Mouse (Mus musculus) testis, adult 2 months (tissue): ENCODE results near the gene Tbkbp1. TPM values are rescaled to one million over a fixed set of nuclear protein-coding genes. Genes with fewer than 3 reads are reported as not detected.

Source experiments
- H3K27ac ChIP-seq: fragments of 200-500 bp; 2 replicates; pipeline ENCODE4 v1.5.1; 2012; ENCODE audit warnings: low read depth, low read length; ENCODE audit not compliant: control insufficient read depth, insufficient read depth
- H3K27me3 ChIP-seq: fragments of 200-500 bp; 2 replicates; pipeline ENCODE4 v1.6.1; 2012; ENCODE audit warnings: mild to moderate bottlenecking, low read length, moderate library complexity; ENCODE audit not compliant: control insufficient read depth, insufficient read depth
- H3K36me3 ChIP-seq: fragments of 200-500 bp; 2 replicates; pipeline ENCODE4 v1.6.1; 2012; ENCODE audit warnings: mild to moderate bottlenecking, low read length; ENCODE audit not compliant: control insufficient read depth, insufficient read depth
- H3K4me1 ChIP-seq: fragments of 200-500 bp; 2 replicates; pipeline ENCODE4 v1.6.1; 2012; ENCODE audit warnings: low read length; ENCODE audit not compliant: control insufficient read depth, insufficient read depth
- H3K4me3 ChIP-seq: fragments of 200-500 bp; 2 replicates; pipeline ENCODE4 v1.5.1; 2012; ENCODE audit warnings: low read depth, mild to moderate bottlenecking, low read length, moderate library complexity, mixed read lengths; ENCODE audit not compliant: control insufficient read depth
- CTCF ChIP-seq: fragments of 200-500 bp; IDR thresholded peaks from 2 replicates; pipeline ENCODE4 v1.5.1; 2012; ENCODE audit warnings: low read depth, mild to moderate bottlenecking, inconsistent platforms, low read length, moderate library complexity; ENCODE audit not compliant: control insufficient read depth, insufficient read depth, insufficient replicate concordance
- POLR2A ChIP-seq: fragments of 200-500 bp; IDR thresholded peaks from 2 replicates; pipeline ENCODE4 v1.6.1; 2012; ENCODE audit warnings: low read depth, mild to moderate bottlenecking, inconsistent platforms, low read length, moderate library complexity; ENCODE audit not compliant: control insufficient read depth
- polyA plus RNA-seq: library from polyadenylated mRNA; depleted of rRNA; stranded (reverse); fragments of >200 nt; gene quantifications from 2 replicates; pipeline ENCODE4 v1.2.3, GENCODE M21; 2012; rRNA removed

Tbkbp1 gene
- polyA plus RNA-seq, 1 experiment = 2.7 TPM

- TF ChIP-seq CTCF (no peak), POLR2A (no peak)
- Histone ChIP-seq H3K27me3 (no peaks in the 10 kb centered on the region), H3K27ac (no peak overlapping the region), H3K4me3 (peak overlapping the region; percentile 28), H3K4me1 (peaks cover 5% of the 10 kb centered on the region), H3K36me3 (no peaks in the 10 kb centered on the region)
These were observed 52.5 kb downstream of the Tbkbp1 start for GRCm38 (mm10) chr11:97098791-97099190.

GRCm38 (mm10) chr11:97094600-97094999, 56.7 kb downstream of the Tbkbp1 start:
- TF ChIP-seq CTCF (no peak), POLR2A (no peak)
- Histone ChIP-seq H3K36me3 (no peaks in the 10 kb centered on the region), H3K4me1 (peaks cover 5% of the 10 kb centered on the region), H3K27ac (no peak overlapping the region), H3K4me3 (no peak overlapping the region), H3K27me3 (no peaks in the 10 kb centered on the region)

- Histone ChIP-seq H3K36me3 (no peaks in the 10 kb centered on the region), H3K4me1 (no peaks in the 10 kb centered on the region), H3K4me3 (no peak overlapping the region), H3K27me3 (no peaks in the 10 kb centered on the region), H3K27ac (no peak overlapping the region)
- TF ChIP-seq POLR2A (no peak), CTCF (no peak)
These were observed 64.9 kb downstream of the Tbkbp1 start for GRCm38 (mm10) chr11:97086365-97086764.

Other genes with a start within 250 kb of the Tbkbp1 start
- gene Cdk5rap3, start 235.0 kb downstream of the Tbkbp1 start, polyA plus RNA-seq = 75.0 and 77.8 TPM in 2 replicates
- 2.1 and 4.0 TPM in 2 replicates for gene Prr15l, start 223.4 kb downstream of the Tbkbp1 start, polyA plus RNA-seq
- gene Pnpo, start 207.5 kb downstream of the Tbkbp1 start, polyA plus RNA-seq = 3.8 and 5.4 TPM in 2 replicates
- 16.4 and 17.9 TPM in 2 replicates for gene Sp2, start 168.5 kb downstream of the Tbkbp1 start, polyA plus RNA-seq
- 0.22 and 0.32 TPM in 2 replicates for gene Sp6, start 138.1 kb downstream of the Tbkbp1 start, polyA plus RNA-seq
- gene Scrn2, start 121.6 kb downstream of the Tbkbp1 start, polyA plus RNA-seq = 8.9 and 9.4 TPM in 2 replicates
- gene Lrrc46, start 110.1 kb downstream of the Tbkbp1 start, polyA plus RNA-seq = 795 and 824 TPM in 2 replicates
- gene Mrpl10, start 109.9 kb downstream of the Tbkbp1 start, polyA plus RNA-seq = 41.7 and 47.6 TPM in 2 replicates
- gene Osbpl7, start 100.9 kb downstream of the Tbkbp1 start, polyA plus RNA-seq = 75.7 and 82.3 TPM in 2 replicates
- 0.14 and 0.22 TPM in 2 replicates for gene Tbx21, start 36.2 kb downstream of the Tbkbp1 start, polyA plus RNA-seq
- 37.5 and 40.3 TPM in 2 replicates for gene Kpnb1, start 36.4 kb upstream of the Tbkbp1 start, polyA plus RNA-seq
- 43.5 and 50.1 TPM in 2 replicates for gene Npepps, start 129.1 kb upstream of the Tbkbp1 start, polyA plus RNA-seq
- gene Mrpl45, start 164.2 kb upstream of the Tbkbp1 start, polyA plus RNA-seq = 8.7 and 9.0 TPM in 2 replicates
- gene Gpr179, start 200.6 kb upstream of the Tbkbp1 start, polyA plus RNA-seq = 0.95 and 0.97 TPM in 2 replicates
- gene Socs7, start 211.1 kb upstream of the Tbkbp1 start, polyA plus RNA-seq = 90.3 and 96.2 TPM in 2 replicates